Mouse (Mus musculus) heart, embryonic 12.5 days (tissue): ENCODE results near the gene Top2b. TPM values are rescaled to one million over a fixed set of nuclear protein-coding genes. Genes with fewer than 3 reads are reported as not detected.
A peak's percentile ranks its signal among the peaks of the same experiment; 100 is the strongest.

Source experiments
- ATAC-seq: fragments of 200-750 bp; cut with Nextera tagmentation; 2 replicates; pipeline ENCODE4 v1.8.0; 2017; ENCODE audit warnings: moderate TSS enrichment, moderate library complexity; ENCODE audit not compliant: insufficient number of reproducible peaks, low FRiP score
- H3K27ac ChIP-seq: fragments of 300-500 bp; sonication (generic); 2 replicates; pipeline ENCODE4 v1.5.1; 2016; ENCODE audit warnings: mild to moderate bottlenecking, moderate library complexity; ENCODE audit not compliant: poor library complexity, severe bottlenecking
- H3K27me3 ChIP-seq: fragments of 300-500 bp; sonication (generic); replicated peaks from 2 replicates; pipeline ENCODE4 v1.6.1; 2016; ENCODE audit warnings: mild to moderate bottlenecking, moderate library complexity
- H3K36me3 ChIP-seq: fragments of 300-500 bp; sonication (generic); 2 replicates; pipeline ENCODE4 v1.6.1; 2016; ENCODE audit warnings: mild to moderate bottlenecking, moderate library complexity
- H3K4me1 ChIP-seq: fragments of 300-500 bp; sonication (generic); replicated peaks from 2 replicates; pipeline ENCODE4 v1.6.1; 2016; ENCODE audit warnings: mild to moderate bottlenecking
- H3K4me2 ChIP-seq: fragments of 300-500 bp; sonication (generic); 2 replicates; pipeline ENCODE4 v1.6.1; 2016; ENCODE audit warnings: mild to moderate bottlenecking, moderate library complexity
- H3K4me3 ChIP-seq: fragments of 300-500 bp; sonication (generic); 2 replicates; pipeline ENCODE4 v1.5.1; 2016; ENCODE audit warnings: mild to moderate bottlenecking
- H3K9ac ChIP-seq: fragments of 300-500 bp; sonication (generic); 2 replicates; pipeline ENCODE4 v1.6.1; 2016; ENCODE audit warnings: mild to moderate bottlenecking, moderate library complexity
- H3K9me3 ChIP-seq: fragments of 300-500 bp; sonication (generic); replicated peaks from 2 replicates; pipeline ENCODE4 v1.6.1; 2016; ENCODE audit warnings: mild to moderate bottlenecking, moderate library complexity
- WGBS: fragments of 180-500 bp; shearing (Covaris S2); methylation state at CpG from one replicate; pipeline ENCODE4 v1.1.7; 2016; 5-methylcytosine and 5-hydroxymethylcytosine counted together
- polyA plus RNA-seq: library from polyadenylated mRNA; unstranded; fragments of >200 nt; fragmentation: Nextera tagmentation; extraction: Ambion mirVana; gene quantifications from 2 replicates; pipeline ENCODE4 v1.2.1, GENCODE M21; 2016

Gene Top2b
- polyA plus RNA-seq, 1 experiment from 2014 or later = 63.8 TPM

- H3K4me1 ChIP-seq = peaks cover 4% of the 10 kb centered on the region
- no peak for ATAC-seq
- peaks cover 35% of the 10 kb centered on the region for H3K36me3 ChIP-seq
Observed at GRCm38 (mm10) chr14:16427569-16427968, 62.6 kb downstream of the Top2b start.

DNA sequence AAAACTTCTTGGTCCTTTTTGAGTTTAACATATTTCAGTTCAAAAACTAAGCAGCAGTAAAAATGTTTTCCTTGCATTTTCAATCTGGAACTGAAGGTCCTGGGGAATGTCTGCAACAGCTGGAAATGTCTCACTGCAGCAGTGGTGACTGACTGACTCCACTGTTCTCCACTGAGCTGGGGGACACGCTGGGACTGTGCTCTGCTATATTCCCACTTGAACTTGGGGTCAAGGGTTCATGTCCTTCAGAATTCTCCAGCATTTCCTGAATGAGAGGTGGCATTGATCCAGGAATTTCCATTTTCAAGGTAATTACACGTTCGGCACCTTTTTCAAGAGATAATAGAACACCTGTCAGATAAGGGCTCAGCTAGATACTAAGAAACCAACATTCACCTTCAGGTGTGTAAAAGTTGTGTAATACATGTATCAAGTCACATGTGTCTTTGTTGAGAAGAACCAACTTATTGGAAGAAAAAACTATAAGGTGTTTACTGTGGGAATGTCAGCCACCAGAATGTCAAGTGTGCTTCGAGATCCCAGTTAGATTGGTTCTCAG, 67.0 kb downstream of the Top2b start:
- no peaks in the 10 kb centered on the region for H3K27me3 ChIP-seq
- H3K9ac ChIP-seq = no peak overlapping the region
- H3K9me3 ChIP-seq = no peaks in the 10 kb centered on the region
- WGBS = 66% methylated on average over 4 of the region's 4 CpGs
- no peak for ATAC-seq
- H3K4me3 ChIP-seq = no peak overlapping the region
- H3K4me1 ChIP-seq = peaks cover 12% of the 10 kb centered on the region
- no peak overlapping the region for H3K27ac ChIP-seq
- peaks cover 52% of the 10 kb centered on the region for H3K36me3 ChIP-seq
- H3K4me2 ChIP-seq = no peak overlapping the region

More at GRCm38 (mm10) chr14:16427569-16427968, 62.6 kb downstream of the Top2b start:
- H3K9ac ChIP-seq = no peak overlapping the region
- no peaks in the 10 kb centered on the region for H3K9me3 ChIP-seq
- H3K27me3 ChIP-seq = no peaks in the 10 kb centered on the region
- no peak overlapping the region for H3K27ac ChIP-seq
- WGBS = 82% methylated on average over 4 of the region's 4 CpGs
- H3K4me2 ChIP-seq = no peak overlapping the region
- no peak overlapping the region for H3K4me3 ChIP-seq

- H3K9me3 ChIP-seq = no peaks in the 10 kb centered on the region
- no peak overlapping the region for H3K9ac ChIP-seq
- H3K27ac ChIP-seq = peak overlapping the region; percentile 84
- no peak for ATAC-seq
- H3K4me3 ChIP-seq = no peak overlapping the region
- H3K4me1 ChIP-seq = peaks cover 12% of the 10 kb centered on the region
- H3K4me2 ChIP-seq = no peak overlapping the region
- peaks cover 54% of the 10 kb centered on the region for H3K36me3 ChIP-seq
- WGBS = 74% methylated on average over 3 of the region's 3 CpGs
- H3K27me3 ChIP-seq = no peaks in the 10 kb centered on the region
Observed at GRCm38 (mm10) chr14:16432550-16432949, 67.6 kb downstream of the Top2b start.

DNA sequence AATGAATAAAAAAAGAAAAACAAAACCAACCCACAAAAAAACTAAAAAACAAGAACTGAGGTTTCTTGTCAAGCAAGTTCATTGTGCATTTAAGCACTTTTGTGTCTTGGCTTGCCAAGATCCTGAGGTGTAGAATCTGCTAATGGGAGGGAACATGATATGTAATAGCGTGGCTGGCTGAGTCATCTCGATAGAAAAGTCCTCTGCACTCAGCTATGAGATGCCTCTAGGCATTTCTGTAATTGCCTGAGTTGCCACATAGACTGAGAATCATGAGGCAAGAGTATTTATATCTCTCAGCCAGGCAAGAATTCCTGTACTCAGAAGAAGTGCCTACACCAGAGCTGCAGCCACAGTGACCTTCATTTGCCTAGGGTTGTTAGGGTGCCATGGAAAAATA, 68.2 kb downstream of the Top2b start:
- Histone ChIP-seq H3K4me1 (peaks cover 12% of the 10 kb centered on the region), H3K4me2 (no peak overlapping the region), H3K27ac (peak overlapping the region; percentile 84), H3K36me3 (peaks cover 57% of the 10 kb centered on the region), H3K9me3 (no peaks in the 10 kb centered on the region), H3K9ac (no peak overlapping the region), H3K27me3 (no peaks in the 10 kb centered on the region), H3K4me3 (no peak overlapping the region)
- WGBS = 51% methylated on average over 2 of the region's 2 CpGs
- ATAC-seq = no peak

DNA sequence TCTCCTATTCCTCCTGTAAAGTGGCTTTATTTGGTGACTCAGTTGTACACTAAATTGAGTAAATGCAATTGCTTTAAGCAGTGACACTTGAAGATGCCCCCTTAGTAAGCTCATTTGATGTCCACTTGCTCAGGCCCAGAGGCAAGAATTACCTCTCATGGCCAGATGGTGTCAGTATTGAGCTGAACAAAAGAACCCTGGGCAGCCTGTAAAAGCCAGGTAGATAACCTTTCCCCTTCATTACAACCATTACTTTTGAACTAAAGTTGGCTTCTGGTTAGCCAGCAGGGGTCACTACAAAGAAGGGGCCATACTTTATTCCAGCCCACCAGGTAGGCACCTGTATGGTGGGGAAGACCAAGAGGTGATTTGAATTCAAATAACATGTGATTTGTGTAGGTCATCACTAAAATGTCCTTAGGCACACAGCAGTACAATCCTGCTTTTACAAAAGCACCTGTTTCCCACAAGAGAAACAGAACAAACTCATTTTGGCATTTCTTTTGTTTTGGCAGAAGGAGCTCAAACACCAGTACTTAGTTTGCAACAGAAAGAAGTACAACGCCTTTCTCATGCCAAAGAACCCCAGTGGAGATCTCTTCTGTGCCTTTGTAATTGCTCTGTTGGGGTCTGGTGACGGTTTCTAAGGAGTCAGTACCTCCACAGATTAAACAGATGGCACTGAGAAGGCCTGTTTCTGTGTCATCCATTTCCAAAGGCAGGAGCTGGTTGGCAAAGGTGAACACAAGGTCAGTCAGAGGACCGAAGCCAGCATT, 69.6 kb downstream of the Top2b start:
- peaks cover 12% of the 10 kb centered on the region for H3K4me1 ChIP-seq
- WGBS = 79% methylated on average over 3 of the region's 3 CpGs
- H3K4me3 ChIP-seq = no peak overlapping the region
- H3K36me3 ChIP-seq = peaks cover 63% of the 10 kb centered on the region
- H3K9me3 ChIP-seq = no peaks in the 10 kb centered on the region
- peak overlapping the region; percentile 14; the same call in 1 of the 2 replicates for H3K27ac ChIP-seq
- no peak overlapping the region for H3K9ac ChIP-seq
- no peak for ATAC-seq
- H3K27me3 ChIP-seq = no peaks in the 10 kb centered on the region
- H3K4me2 ChIP-seq = no peak overlapping the region

DNA sequence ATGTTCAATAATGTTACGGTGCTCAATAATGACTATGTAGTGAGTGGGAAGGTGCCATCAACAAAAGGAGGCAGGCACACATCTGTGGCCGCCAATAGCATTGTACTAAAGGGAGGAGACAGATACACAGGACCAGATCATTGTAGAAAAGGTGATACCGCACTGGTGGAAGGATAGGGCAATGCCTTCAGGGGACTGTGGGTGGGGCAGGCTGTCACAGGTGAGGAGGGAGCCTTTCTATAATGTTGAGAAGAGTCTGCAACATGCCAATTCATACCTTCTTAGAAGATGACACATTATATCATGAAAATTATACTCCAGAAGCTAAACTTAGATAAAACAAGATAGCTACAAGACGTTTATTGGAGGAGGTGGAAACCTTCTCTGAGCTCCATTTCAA, 72.4 kb downstream of the Top2b start:
- Histone ChIP-seq H3K36me3 (peaks cover 64% of the 10 kb centered on the region), H3K4me2 (no peak overlapping the region), H3K27me3 (no peaks in the 10 kb centered on the region), H3K27ac (no peak overlapping the region), H3K4me3 (no peak overlapping the region), H3K9me3 (no peaks in the 10 kb centered on the region), H3K4me1 (peaks cover 9% of the 10 kb centered on the region; the same call in 1 of the 2 replicates), H3K9ac (no peak overlapping the region)
- ATAC-seq = no peak
- 87% methylated on average over 4 of the region's 4 CpGs for whole genome bisulfite sequencing

- Histone ChIP-seq H3K4me3 (no peak overlapping the region), H3K27ac (no peak overlapping the region), H3K36me3 (peaks cover 67% of the 10 kb centered on the region), H3K9me3 (no peaks in the 10 kb centered on the region), H3K4me1 (no peaks in the 10 kb centered on the region), H3K4me2 (no peak overlapping the region), H3K9ac (no peak overlapping the region), H3K27me3 (no peaks in the 10 kb centered on the region)
- 80% methylated on average over 6 of the region's 6 CpGs for WGBS
- no peak for ATAC-seq
Observed at GRCm38 (mm10) chr14:16439385-16440126, 74.6 kb downstream of the Top2b start.

DNA sequence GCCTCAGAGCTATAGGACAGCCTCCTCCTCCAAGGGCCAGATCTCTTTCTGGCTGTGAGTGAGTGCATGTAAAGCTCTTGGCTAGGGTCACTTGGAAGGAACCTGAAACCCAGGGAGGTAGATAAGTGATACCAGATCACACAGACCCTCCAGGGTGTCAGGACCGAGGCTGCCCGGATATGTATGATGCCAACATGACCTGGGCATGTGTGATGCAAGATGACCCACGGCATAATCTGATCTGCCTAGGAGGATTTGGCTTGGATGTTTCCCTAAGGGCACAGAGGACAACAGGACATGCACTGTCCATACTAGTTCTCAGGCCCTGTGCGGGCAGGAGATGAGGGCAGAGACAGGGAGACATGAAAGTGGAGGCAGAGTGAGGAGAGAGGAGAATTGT, 79.9 kb downstream of the Top2b start:
- WGBS = 76% methylated on average over 4 of the region's 4 CpGs
- no peaks in the 10 kb centered on the region for H3K27me3 ChIP-seq

DNA sequence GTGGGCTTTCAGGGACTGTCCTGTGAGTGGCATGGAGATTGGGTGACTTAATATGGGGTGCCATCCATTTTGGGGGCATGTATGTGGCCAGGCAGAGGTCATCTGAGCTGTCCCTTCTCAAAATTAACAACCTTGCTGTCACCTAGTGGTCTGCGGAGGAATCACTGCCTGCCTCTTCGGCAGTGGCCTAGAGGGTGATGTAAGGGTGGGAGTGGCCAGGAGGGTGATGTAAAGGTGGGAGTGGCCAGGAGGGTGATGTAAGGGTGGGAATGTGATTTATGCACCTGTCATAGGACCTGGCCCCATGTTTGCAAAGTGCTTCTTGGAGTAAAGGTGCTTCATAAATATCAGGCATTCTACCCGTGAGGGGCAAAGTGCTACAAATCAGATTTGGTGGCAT, 82.6 kb downstream of the Top2b start:
- Histone ChIP-seq H3K36me3 (peaks cover 21% of the 10 kb centered on the region), H3K9ac (no peak overlapping the region), H3K9me3 (no peaks in the 10 kb centered on the region), H3K4me1 (peaks cover 16% of the 10 kb centered on the region), H3K4me2 (no peak overlapping the region), H3K4me3 (no peak overlapping the region), H3K27me3 (no peaks in the 10 kb centered on the region), H3K27ac (no peak overlapping the region)
- WGBS = 49% methylated on average over 3 of the region's 3 CpGs
- 0 out of 2 replicates have a peak, but pooled peaks have one; percentile 52 for ATAC-seq

More for the DNA sequence above, 79.9 kb downstream of the Top2b start:
- Histone ChIP-seq H3K36me3 (peaks cover 36% of the 10 kb centered on the region), H3K9ac (no peak overlapping the region), H3K9me3 (no peaks in the 10 kb centered on the region), H3K4me2 (no peak overlapping the region), H3K4me3 (no peak overlapping the region), H3K4me1 (peaks cover 14% of the 10 kb centered on the region), H3K27ac (no peak overlapping the region)
- no peak for ATAC-seq

DNA sequence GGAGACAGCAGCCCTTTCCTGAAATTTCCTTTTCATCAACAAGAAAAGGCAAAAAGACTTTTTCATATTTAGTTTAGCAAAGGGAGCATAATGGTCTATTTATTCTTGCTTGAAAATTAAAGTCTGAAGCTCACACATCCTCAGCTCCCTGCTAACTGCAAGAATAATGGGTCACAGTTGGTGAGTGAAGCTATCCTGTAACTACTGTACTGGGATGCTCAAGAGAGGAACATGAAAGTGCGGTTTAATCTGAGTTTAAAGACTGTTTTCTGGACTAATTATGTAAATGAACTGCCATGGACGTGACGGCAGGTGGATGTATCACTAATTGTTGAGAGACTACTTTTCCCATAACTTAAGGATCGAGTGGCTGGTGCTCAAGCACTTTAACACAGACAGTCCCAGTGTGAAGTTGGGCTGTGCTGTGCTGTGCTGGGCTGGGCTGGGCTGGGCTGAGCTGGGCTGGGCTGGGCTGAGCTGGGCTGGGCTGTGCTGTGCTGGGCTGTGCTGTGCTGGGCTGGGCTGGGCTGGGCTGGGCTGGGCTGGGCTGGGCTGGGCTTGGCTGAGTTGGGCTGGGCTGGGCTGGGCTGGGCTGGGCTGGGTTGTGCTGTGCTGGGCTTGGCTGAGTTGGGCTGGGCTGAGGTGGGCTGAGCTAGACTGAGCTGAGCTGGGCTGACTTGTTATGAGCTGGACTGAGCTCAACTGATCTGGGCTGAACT, 83.4 kb downstream of the Top2b start:
- peaks cover 16% of the 10 kb centered on the region; the same call in 1 of the 2 replicates for H3K36me3 ChIP-seq
- peaks cover 16% of the 10 kb centered on the region for H3K4me1 ChIP-seq
- 48% methylated on average over 4 of the region's 4 CpGs for WGBS
- H3K4me2 ChIP-seq = no peak overlapping the region
- no peak overlapping the region for H3K9ac ChIP-seq
- peak; percentile 80 for ATAC-seq
- 0 out of 2 replicates have a peak overlapping the region, but pooled peaks have one; percentile 15 for H3K27ac ChIP-seq
- no peaks in the 10 kb centered on the region for H3K9me3 ChIP-seq
- H3K4me3 ChIP-seq = no peak overlapping the region
- no peaks in the 10 kb centered on the region for H3K27me3 ChIP-seq
